Mouse (Mus musculus): Measurements from ENCODE around the gene Nek6. TPM values are rescaled to one million over a fixed set of nuclear protein-coding genes. Genes with fewer than 3 reads are reported as not detected.

The Nek6 gene
- total RNA-seq (2021), result 10 to 100 TPM; 17.2 to 17.5 TPM
- long read RNA-seq, experiment 1, full-length matches to known transcripts, result 41 of 45 reads
- long read RNA-seq, experiment 1, partial matches to known transcripts, result 1 of 45 reads
- long read RNA-seq, experiment 1, other reads (novel, unspliced or antisense), result 3 of 45 reads
- long read RNA-seq, experiment 2, full-length matches to known transcripts, result 39 of 42 reads
- long read RNA-seq, experiment 2, partial matches to known transcripts, result 1 of 42 reads
- long read RNA-seq, experiment 2, other reads (novel, unspliced or antisense), result 2 of 42 reads

GRCm38 (mm10) chr2:38511487-38512307 lies at the start of gene Nek6:
Gene Nek6 (plus strand): TSS chr2:38511643.
- peak; percentile 67 for DNase-seq

GRCm38 (mm10) chr2:38462323-38462722 lies 49.1 kb upstream of the Nek6 start:
- no peak for DNase-seq

- no peak for DNase-seq
These were observed 42.6 kb upstream of the Nek6 start for GRCm38 (mm10) chr2:38468845-38469244.

GRCm38 (mm10) chr2:38471745-38472144 lies 39.7 kb upstream of the Nek6 start:
- no peak for DNase-seq

GRCm38 (mm10) chr2:38472829-38473228 lies 38.6 kb upstream of the Nek6 start:
- no peak for DNase-seq

- no peak for DNase-seq
These were observed 34.5 kb upstream of the Nek6 start for GRCm38 (mm10) chr2:38476871-38477496.

GRCm38 (mm10) chr2:38477497-38477873 lies 34.0 kb upstream of the Nek6 start:
- no peak for DNase-seq

- DNase-seq, result no peak
These were observed 32.8 kb upstream of the Nek6 start for GRCm38 (mm10) chr2:38478683-38479082.

GRCm38 (mm10) chr2:38479541-38479940 lies 31.9 kb upstream of the Nek6 start:
- DNase-seq, result no peak

- DNase-seq, result no peak
These were observed 30.2 kb upstream of the Nek6 start for GRCm38 (mm10) chr2:38481166-38481778.

- DNase-seq, result no peak
These were observed 29.3 kb upstream of the Nek6 start for GRCm38 (mm10) chr2:38482122-38482521.

- DNase-seq, result no peak
These were observed 28.3 kb upstream of the Nek6 start for GRCm38 (mm10) chr2:38483058-38483704.

GRCm38 (mm10) chr2:38484556-38484955 lies 26.9 kb upstream of the Nek6 start:
- DNase-seq, result no peak

GRCm38 (mm10) chr2:38485409-38485808 lies 26.0 kb upstream of the Nek6 start:
- DNase-seq, result no peak

- DNase-seq, result peak; percentile 45
These were observed 25.2 kb upstream of the Nek6 start for GRCm38 (mm10) chr2:38485957-38486931.

- no peak for DNase-seq
These were observed 13.8 kb upstream of the Nek6 start for GRCm38 (mm10) chr2:38497594-38497993.

GRCm38 (mm10) chr2:38501606-38502005 lies 9.8 kb upstream of the Nek6 start:
- DNase-seq, result no peak

GRCm38 (mm10) chr2:38502123-38502522 lies 9.3 kb upstream of the Nek6 start:
- no peak for DNase-seq

GRCm38 (mm10) chr2:38502747-38503146 lies 8.7 kb upstream of the Nek6 start:
- no peak for DNase-seq

GRCm38 (mm10) chr2:38504311-38504710 lies 7.1 kb upstream of the Nek6 start:
- peak; percentile 62 for DNase-seq

- DNase-seq, result no peak
These were observed 4.3 kb upstream of the Nek6 start for GRCm38 (mm10) chr2:38507181-38507580.
